Mouse (Mus musculus) forelimb bud, embryonic 11.5 days (tissue): ENCODE measurements around the gene Mpp1.
A peak's percentile ranks its signal among the peaks of the same experiment; 100 is the strongest.
"Not testable (repeated sequence)": the region's sequence is repeated elsewhere in the genome, so short reads cannot be mapped to it uniquely, and the experiment has no call there.

Experiments used
- DNase-seq: peaks from one replicate; pipeline ENCODE4 v3.0.0-alpha.2; 2012; ENCODE audit warnings: low read depth, low spot score

Gene Mpp1

GRCm38 (mm10) chrX:75130467-75131160 is at the start of gene Mpp1:
Mpp1 (minus strand) TSS chrX:75131016.
- peak; percentile 70 for DNase-seq

GRCm38 (mm10) chrX:75163670-75164069 is 32.9 kb upstream of the Mpp1 start, which contains the start of gene Smim9:
Smim9 (minus strand) TSS chrX:75163770.
- no peak for DNase-seq

GRCm38 (mm10) chrX:75155576-75156243 is 24.9 kb upstream of the Mpp1 start:
- peak; percentile 8 for DNase-seq

DNA sequence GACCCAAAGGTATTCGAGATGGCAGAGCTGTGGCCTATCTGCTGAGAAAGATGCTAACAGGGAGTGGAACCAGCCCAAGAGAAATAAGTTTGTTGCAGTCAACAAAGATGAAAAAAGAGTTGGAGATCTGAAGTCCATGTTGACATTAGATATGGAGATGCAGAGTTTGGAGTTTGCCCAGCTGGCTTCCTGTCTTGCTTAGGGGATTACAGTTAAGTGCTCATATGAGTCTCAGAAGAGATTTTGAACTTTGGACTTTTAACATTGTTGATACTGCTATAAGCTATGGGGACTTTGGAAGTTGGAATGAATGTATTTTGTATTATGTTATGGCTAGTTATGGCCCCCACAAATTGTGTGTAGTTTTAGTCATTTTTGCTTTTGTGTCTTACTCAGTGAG is 21.4 kb upstream of the Mpp1 start:
- DNase-seq = no peak

GRCm38 (mm10) chrX:75150304-75150703 is 19.5 kb upstream of the Mpp1 start:
- DNase-seq = no peak

DNA sequence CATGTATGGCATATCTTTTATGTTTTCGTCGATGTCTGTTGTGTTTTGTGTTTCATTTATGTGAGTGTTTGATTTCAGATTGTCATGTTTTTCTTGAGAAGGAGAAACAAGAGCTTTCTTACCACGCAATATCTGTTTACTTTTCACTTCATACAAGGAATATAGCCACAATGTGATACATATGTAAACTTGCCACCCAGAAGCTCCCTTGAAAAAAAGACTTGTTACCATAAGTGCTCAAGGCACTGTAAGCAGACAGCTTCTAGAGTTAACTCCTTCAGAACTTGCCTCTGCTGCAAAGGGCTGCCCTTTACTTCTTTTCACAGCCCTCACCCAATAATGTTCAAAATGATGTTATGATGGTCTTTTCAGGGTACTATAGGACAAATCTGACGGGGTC is 17.6 kb upstream of the Mpp1 start:
- DNase-seq = no peak

DNA sequence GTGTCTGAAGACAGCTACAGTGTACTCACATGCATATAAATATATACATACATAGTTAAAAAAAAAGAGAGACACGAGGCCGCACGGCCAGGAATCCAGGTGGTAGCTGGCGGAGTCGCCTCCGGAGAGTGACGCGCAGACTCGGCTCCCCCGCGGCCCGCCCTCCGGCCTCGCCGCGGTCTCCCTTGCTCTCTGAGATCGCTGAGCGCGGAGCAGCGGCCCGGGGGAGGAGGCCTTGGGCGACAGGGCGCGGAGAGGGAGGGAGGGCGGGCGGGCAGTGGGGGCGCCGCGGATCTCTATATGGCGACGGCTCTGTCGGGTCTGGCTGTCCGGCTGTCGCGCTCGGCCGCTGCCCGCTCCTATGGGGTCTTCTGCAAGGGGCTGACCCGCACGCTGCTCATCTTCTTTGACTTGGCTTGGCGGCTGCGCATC is 12.3 kb upstream of the Mpp1 start:
- DNase-seq = not testable (repeated sequence)

- DNase-seq = no peak
These were observed 7.4 kb upstream of the Mpp1 start for GRCm38 (mm10) chrX:75138182-75138581.

- DNase-seq = no peak
These were observed 6.9 kb upstream of the Mpp1 start for GRCm38 (mm10) chrX:75137729-75138128.

DNA sequence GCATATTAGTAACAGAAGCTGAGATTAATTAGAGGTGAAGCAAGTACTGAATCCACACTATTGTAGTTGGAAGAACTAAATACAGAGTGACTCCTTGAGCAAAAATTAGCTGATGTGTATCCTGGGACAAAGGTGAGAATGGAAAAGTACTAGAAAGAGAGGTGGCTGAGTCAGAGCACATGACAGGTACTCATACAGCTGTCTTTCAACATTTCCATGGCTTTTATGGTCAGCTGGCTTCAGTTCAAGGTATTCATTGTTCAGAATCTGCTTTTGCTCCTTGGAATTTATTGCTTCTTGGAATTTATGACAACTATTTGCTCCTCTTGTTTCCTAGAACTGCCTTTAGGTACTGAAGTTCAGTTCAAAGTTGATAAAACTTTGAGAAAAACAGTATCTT is 6.1 kb upstream of the Mpp1 start:
- DNase-seq = no peak

DNA sequence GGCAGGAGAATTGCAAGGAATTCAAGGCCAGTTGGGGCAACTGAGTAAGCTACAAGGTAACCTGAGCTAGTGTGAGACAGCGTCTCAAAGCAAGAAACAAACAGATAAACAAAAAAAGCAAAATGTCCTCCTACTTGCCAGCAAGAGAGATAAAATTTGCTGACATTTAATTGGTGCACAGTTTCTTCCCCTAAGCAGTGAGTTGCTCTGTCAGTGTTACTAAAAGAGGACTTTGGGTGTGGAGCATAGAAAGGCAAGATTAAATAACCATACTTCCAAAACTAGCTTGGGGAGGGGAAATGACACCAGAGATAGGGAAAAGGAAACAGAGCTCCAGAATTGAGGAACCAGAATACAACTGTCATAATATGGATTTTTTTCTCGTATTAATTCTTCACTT is 1.3 kb downstream of the Mpp1 start:
- no peak for DNase-seq

DNA sequence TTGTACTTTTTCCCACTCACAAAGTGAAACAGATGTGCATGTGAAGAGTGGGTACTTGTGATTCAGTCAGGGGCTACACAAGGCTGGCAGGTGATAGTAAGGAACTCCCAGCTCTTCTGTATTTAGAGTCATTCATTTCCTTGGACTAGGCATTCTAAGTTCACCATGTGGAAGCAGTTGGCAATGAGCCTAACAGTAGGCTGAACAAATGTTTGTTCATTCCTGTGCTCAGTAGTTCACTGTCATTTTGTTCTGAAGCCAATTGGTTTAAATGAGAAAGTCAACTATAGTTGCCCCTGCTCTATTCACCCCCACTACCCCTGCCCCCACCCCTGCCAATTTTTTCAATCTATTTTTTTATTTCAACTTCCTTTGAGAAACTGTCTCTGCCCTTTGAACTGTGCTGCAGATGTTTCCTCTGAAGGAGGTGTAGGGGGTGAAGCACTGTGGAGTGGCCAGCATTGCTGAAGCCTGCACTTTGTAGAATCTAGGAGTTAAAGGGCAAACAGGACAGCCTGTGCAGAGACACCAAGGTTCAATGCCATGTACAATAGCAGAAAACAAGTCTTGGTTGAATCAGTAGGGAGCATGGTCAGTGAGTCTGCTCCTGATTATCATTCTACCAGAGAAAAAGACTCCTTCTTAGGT is 2.4 kb downstream of the Mpp1 start:
- no peak for DNase-seq

DNA sequence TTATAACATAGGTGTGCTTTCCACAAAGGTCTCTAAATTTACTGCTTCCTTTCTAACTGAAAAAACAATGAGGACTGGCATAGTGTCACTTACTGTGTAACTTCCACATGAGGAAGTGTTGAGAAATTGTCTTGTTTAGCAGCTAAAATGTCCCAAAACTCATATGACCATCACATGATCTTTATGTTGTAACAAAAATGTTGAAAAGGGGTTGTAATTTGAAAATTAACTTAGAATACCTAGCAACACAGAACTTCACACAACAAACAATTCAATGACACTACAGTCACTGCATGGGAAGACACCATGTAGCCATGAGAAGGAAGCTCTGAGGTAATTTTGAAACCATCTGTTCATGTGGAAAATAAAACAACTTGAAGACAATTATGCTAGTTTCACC is 3.9 kb downstream of the Mpp1 start:
- no peak for DNase-seq

- no peak for DNase-seq
These were observed 5.2 kb downstream of the Mpp1 start for GRCm38 (mm10) chrX:75125606-75126005.

DNA sequence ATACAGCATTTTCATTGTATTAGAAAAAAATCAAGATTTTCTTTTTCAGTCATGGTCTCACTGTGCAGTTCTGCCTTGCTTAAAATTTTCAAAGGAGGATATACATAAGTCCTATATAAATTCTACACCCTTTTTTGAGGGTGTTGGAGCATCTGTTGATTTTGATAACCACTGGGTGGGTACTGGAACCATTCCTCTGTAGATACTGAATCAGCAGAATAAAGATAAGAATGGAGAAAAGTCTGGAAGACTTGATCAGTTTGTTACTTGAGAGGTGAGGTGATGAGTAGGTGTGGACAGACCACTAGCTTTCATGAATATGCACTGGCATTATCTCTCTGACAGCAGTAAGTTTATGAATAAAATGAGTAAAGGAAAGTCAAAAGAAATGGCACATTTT is 15.3 kb downstream of the Mpp1 start:
- no peak for DNase-seq

DNA sequence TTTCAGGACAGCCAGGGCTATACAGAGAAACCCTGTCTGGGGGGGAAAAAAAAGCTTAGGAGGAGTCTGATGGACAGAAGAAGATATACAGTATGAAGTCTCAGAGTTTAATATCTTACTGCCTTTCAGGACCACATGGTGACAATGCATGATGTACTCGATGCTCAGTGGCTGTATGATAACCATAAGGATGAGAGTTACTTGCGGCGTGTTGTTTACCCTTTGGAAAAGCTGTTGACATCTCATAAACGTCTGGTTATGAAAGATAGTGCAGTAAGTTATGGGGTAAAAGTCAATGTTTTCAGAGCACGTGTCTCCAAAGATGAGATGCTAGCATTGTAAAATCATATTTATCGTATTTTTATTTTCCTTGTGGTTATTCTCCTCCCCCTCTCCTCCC is 28.5 kb downstream of the Mpp1 start:
- DNase-seq = no peak

DNA sequence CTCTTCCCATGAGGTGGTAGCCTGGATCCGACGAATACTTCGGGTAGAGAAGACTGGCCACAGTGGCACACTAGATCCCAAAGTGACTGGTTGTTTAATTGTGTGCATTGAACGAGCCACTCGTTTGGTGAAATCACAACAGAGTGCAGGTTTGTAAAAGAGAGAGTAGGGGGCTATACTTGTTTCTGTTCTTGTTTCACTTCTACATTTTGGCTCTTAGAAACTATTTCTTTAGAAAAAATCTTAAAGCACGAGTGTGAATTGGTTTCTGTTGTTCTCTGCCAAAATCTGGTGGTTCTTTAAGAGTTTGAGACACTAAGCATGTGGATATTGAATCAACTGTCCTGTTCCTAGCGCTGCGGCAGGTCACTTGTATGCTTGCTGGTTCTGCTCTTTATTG is 32.0 kb downstream of the Mpp1 start:
- no peak for DNase-seq

GRCm38 (mm10) chrX:75096163-75096770 is 34.5 kb downstream of the Mpp1 start:
- DNase-seq = no peak

- DNase-seq = peak; percentile 86
These were observed 35.2 kb downstream of the Mpp1 start, which contains the start of gene Dkc1 for GRCm38 (mm10) chrX:75095369-75096162. Dkc1 (plus strand) TSS chrX:75095854.

GRCm38 (mm10) chrX:75085654-75086053 is 45.2 kb downstream of the Mpp1 start:
- DNase-seq = no peak

DNA sequence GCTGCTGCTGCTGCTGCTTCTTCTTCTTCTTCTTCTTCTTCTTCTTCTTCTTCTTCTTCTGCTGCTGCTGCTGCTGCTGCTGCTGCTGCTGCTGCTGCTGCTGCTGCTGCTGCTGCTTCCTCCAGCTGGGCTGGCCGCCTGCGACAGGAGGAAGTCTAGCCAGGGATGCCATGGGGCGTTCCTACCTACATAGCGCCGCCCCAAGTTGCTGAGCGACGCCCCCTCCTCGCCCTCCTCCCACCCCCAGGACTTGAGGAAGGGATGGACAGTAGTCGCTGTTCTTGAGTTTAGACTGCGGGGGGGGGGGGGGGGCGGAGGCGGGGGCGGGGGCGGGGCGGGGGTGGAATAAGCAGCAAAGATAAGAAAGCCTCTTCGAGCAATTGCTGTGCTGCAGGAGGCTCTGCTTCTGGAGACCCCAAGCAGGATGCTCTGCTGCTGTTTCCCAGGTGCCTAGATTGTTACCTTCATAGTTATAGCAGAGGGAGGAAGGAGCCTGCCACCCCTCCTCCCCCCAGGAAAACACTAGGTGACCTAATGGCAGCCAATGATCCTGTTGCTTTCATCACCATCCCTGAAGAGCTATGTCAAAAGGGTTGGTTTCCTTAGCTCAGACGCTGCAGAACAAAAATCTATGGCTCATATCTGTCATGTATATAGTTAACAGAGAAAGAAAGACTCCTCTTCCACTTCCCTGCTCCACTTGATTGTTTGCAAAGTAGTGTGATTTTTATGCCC is 45.9 kb downstream of the Mpp1 start, which contains the start of gene Gab3:
Gab3 (minus strand) TSS at position 685 of the 735 bp plus-strand sequence.
- DNase-seq = peak; percentile 21
